Mouse (Mus musculus): ENCODE measurements at regions not wholly inside any gene's neighbourhood (a gene's known extent, or its start where the extent isn't known, plus 50 kb on each side); places are given as distances from the start of the nearest gene placed in this dataset.

GRCm38 (mm10) chr7:36420741-36421140 lies 277.2 kb upstream of the Tshz3 start:
- DNase-seq (ENCODE audit: extremely low spot score in 1 of 2, low spot score in 1 of 2): no peak

GRCm38 (mm10) chr7:36449181-36449915 lies 248.6 kb upstream of the Tshz3 start:
- peak in 1 of 2 experiments; percentile 16 for DNase-seq (ENCODE audit: extremely low spot score in 1 of 2, low spot score in 1 of 2)

- no peak for DNase-seq (ENCODE audit: extremely low spot score in 1 of 2, low spot score in 1 of 2)
Observed at GRCm38 (mm10) chr7:36453816-36454215, 244.1 kb upstream of the Tshz3 start.

DNA sequence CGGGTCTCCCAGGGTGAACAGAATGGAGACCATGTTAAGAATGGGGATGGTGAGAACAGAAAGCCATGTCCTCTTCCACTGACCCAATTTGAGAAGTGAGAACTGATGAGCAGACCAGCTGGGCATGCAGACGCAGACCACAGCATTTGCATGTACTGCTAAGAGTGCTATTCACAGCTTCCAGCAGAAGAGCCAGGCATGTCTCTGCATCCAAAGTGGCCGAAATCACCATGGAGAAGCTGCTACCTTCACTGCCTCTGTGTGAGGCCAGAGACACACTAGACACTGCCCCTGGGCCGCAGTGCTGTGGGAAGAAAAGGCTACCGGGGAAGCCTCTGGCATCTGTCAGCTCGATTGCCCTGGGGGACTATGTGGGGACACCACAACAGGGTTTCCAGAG lies 241.8 kb upstream of the Tshz3 start:
- DNase-seq (ENCODE audit: extremely low spot score in 1 of 2, low spot score in 1 of 2): no peak

GRCm38 (mm10) chr7:36462422-36462833 lies 235.5 kb upstream of the Tshz3 start:
- no peak for DNase-seq (ENCODE audit: extremely low spot score in 1 of 2, low spot score in 1 of 2)

DNA sequence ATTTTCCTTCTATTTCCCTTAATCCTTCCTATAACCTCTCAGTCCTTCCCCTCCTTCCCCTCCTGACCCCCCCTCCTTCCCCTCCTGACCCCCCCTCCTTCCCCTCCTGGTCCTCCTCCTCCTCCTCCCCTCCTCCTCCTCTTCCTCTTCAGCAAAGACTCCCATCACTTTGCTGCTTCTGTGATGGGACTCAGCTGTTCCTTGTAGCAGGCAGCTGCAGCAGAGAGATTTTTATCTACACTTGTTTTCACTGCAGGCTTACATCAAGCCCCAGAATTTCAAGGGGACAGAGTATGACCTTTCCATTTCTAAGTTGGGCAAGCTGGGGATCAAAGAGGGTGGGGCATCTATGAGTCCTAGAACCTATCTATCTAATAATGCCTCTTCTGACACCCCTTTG lies 228.5 kb upstream of the Tshz3 start:
- no peak for DNase-seq (ENCODE audit: extremely low spot score in 1 of 2, low spot score in 1 of 2)

- no peak for DNase-seq (ENCODE audit: extremely low spot score in 1 of 2, low spot score in 1 of 2)
Observed at GRCm38 (mm10) chr7:36473532-36473931, 224.4 kb upstream of the Tshz3 start.

DNA sequence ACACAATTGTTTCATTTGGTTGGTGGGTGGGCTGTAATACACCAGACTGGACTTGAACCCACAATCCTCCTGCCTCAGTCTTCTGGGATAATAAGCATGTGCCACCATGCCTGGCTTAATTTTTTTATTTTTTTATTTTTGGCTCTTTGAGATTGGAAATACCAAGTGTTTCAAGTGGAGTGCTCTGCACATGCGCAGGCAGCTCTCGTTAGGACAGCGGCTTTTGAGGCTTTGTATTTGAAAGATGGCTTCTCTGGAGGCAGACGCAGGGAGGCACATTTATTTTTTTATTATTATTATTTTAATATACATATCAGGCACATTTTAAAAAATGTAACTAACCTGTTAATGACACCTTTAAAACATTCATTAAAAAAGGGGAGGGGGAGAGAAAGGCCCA lies 221.5 kb upstream of the Tshz3 start:
- DNase-seq (ENCODE audit: extremely low spot score in 1 of 2, low spot score in 1 of 2): no peak

- DNase-seq (ENCODE audit: extremely low spot score in 1 of 2, low spot score in 1 of 2): peak in 1 of 2 experiments; percentile 13
Observed at GRCm38 (mm10) chr7:36476851-36477644, 220.9 kb upstream of the Tshz3 start.

DNA sequence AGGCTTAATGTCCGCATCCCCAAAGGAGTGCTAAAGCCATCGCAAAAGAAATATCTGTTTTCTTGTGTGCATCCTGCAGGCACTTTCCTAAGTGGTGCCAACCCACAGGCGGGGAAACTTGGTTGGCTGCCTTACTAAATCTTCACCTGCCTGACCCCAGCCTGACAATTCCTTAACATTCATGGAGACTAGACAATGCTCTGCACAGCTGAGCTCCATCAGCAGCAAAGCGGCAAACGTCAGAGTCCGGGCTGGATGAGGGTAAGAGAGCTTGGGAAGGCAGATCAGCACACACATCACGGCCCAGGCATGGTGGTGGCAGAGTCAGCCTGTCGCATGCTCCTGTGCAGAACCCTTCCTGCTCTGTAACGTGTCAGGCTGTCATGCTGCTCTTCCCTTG lies 209.8 kb upstream of the Tshz3 start:
- DNase-seq (ENCODE audit: extremely low spot score in 1 of 2, low spot score in 1 of 2): no peak

- peak in 1 of 2 experiments; percentile 23 for DNase-seq (ENCODE audit: extremely low spot score in 1 of 2, low spot score in 1 of 2)
Observed at GRCm38 (mm10) chr7:36491173-36491581, 206.7 kb upstream of the Tshz3 start.

- DNase-seq (ENCODE audit: extremely low spot score in 1 of 2, low spot score in 1 of 2): no peak
Observed at GRCm38 (mm10) chr7:36504010-36504875, 193.7 kb upstream of the Tshz3 start.

- DNase-seq (ENCODE audit: extremely low spot score in 1 of 2, low spot score in 1 of 2): no peak
Observed at GRCm38 (mm10) chr7:36507895-36508431, 190.0 kb upstream of the Tshz3 start.

DNA sequence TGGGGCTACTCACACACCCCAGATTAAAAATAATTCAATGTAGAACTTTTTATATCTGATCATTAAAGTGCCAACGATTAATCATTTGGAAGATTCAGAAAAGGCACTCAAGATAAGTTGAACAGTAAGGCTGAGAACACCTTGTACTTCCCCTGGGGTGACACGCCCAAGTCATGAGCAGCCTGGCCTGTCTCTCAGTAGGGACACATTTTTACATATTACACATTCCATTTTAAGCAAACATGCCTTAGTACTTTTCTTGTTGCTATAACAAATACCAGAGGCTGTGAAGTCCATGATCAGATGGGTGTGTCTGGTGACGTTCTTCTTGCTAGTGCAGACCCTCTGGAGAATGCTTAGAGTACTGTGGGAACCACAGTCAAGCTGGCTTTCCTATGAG lies 184.2 kb upstream of the Tshz3 start:
- no peak for DNase-seq (ENCODE audit: extremely low spot score in 1 of 2, low spot score in 1 of 2)

DNA sequence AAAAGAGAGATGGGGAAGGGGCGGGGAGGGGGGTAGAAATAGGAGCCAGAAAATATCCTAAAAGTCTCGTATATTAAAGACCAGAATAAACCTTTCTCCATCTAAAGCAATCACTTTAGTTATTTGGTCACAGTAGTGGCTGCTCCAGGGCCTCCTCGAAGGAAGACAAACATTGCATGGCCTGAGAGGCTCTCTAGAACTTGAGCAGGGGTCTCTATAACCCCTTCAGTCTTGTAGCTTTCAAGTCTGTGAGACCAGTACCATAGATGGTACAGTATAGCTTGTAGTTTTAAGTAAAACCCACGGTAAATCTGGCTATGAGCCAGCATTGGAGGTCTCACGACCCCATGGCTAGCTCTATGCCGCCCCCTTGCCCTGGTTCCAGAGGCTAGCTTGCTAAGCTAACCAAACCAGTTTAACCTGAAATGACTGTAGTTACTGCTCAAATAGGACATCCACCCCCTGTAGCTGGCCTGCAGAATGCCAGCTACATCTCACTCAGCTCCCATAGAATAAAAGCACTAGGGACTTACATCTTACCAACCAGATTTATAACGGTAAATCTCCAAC lies 181.7 kb upstream of the Tshz3 start:
- no peak for DNase-seq (ENCODE audit: extremely low spot score in 1 of 2, low spot score in 1 of 2)

DNA sequence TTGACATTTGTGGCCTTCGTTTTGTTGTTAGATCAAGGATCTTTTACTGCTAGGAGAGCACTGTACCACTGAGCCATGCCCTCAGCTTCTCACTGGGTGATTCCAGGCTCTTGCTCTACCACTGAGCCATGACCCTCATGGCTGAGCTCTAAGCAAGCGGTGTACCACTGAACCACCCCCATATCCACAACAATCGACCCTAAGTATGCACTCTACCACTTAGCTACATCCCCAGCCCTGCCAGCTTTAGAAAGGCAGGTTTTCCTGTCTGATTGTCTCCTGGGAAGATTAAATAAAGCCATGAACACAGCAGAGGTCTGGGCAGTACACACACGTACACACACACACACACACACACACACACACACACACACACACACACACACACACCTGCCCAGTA lies 178.9 kb upstream of the Tshz3 start:
- no peak for DNase-seq (ENCODE audit: extremely low spot score in 1 of 2, low spot score in 1 of 2)

DNA sequence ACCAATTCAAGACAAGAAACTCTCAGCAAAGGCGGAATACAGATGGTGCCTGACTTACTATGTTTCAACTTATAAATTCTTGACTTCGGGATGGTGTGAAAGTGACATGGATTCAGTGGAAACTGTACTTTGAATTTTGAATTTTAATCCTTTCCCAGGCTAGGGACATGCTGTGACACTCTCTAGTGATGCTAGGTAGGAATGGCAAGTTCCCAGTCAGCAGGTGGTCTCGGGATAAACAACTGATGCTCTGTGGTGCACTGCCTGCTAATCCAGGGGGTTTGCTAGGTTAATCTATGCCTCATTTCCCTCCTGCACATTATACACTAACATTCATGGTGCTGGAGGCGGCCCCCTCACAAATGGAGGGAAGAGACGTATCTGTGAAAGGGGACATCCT lies 175.0 kb upstream of the Tshz3 start:
- no peak for DNase-seq (ENCODE audit: extremely low spot score in 1 of 2, low spot score in 1 of 2)

DNA sequence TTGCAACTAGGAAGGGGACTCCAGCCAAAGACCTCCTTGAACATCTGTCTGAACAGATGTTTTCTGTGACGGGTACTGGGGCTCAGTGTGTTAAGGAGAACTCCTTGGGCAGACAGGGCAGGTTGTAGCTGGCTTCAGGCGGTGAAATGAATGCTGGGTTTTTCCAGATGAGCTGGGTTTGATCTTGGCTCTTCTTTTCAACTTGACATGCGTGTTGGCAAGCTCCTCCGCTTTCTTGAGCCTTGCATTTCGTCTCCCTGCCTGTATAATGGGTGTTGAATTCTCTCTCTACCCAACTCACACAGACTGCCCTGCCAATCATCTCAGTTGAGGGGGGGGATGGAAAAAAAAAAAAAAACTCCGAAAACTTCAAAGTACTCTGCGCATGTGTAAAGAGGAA lies 171.8 kb upstream of the Tshz3 start:
- DNase-seq (ENCODE audit: extremely low spot score in 1 of 2, low spot score in 1 of 2): no peak

GRCm38 (mm10) chr7:36526692-36527091 lies 171.2 kb upstream of the Tshz3 start:
- no peak for DNase-seq (ENCODE audit: extremely low spot score in 1 of 2, low spot score in 1 of 2)

- no peak for DNase-seq (ENCODE audit: extremely low spot score in 1 of 2, low spot score in 1 of 2)
Observed at GRCm38 (mm10) chr7:36529504-36530065, 168.3 kb upstream of the Tshz3 start.

All from layer of hippocampus, postnatal 25 days (tissue).